Mouse (Mus musculus) lung, postnatal 0 days (tissue): ENCODE measurements around the gene Ccdc124. TPM values are rescaled to one million over a fixed set of nuclear protein-coding genes. Genes with fewer than 3 reads are reported as not detected.

Experiments used
- ATAC-seq: fragments of 200-750 bp; cut with Nextera tagmentation; 2 replicates; pipeline ENCODE4 v1.8.0; 2017; ENCODE audit warnings: moderate library complexity
- DNase-seq: peaks from one replicate; pipeline ENCODE4 v3.0.0-alpha.2; 2016; ENCODE audit warnings: low spot score
- H3K27ac ChIP-seq: fragments of 300-500 bp; sonication (generic); 2 replicates; pipeline ENCODE4 v1.5.1; 2014; ENCODE audit warnings: antibody characterized with exemption, mild to moderate bottlenecking, low read length, mixed read lengths
- H3K27me3 ChIP-seq: fragments of 300-500 bp; sonication (generic); replicated peaks from 2 replicates; pipeline ENCODE4 v1.6.1; 2014; ENCODE audit warnings: low read length, mixed read lengths; ENCODE audit not compliant: insufficient read depth
- H3K36me3 ChIP-seq: fragments of 300-500 bp; sonication (generic); 2 replicates; pipeline ENCODE4 v1.6.1; 2014; ENCODE audit warnings: low read length, mixed read lengths; ENCODE audit not compliant: insufficient read depth
- H3K4me1 ChIP-seq: fragments of 300-500 bp; sonication (generic); 2 replicates; pipeline ENCODE4 v1.6.1; 2014; ENCODE audit warnings: antibody characterized with exemption, low read depth, low read length, mixed read lengths; ENCODE audit not compliant: insufficient read depth
- H3K4me2 ChIP-seq: fragments of 300-500 bp; sonication (generic); replicated peaks from 2 replicates; pipeline ENCODE4 v1.6.1; 2014; ENCODE audit warnings: low read depth, mild to moderate bottlenecking, low read length, moderate library complexity, mixed read lengths
- H3K4me3 ChIP-seq: fragments of 300-500 bp; sonication (generic); 2 replicates; pipeline ENCODE4 v1.5.1; 2014; ENCODE audit warnings: low read depth, low read length
- H3K9ac ChIP-seq: fragments of 300-500 bp; sonication (generic); replicated peaks from 2 replicates; pipeline ENCODE4 v1.6.1; 2014; ENCODE audit warnings: low read depth, mild to moderate bottlenecking
- H3K9me3 ChIP-seq: fragments of 300-500 bp; sonication (generic); 2 replicates; pipeline ENCODE4 v1.6.1; 2016; ENCODE audit warnings: low read length, mixed read lengths
- CTCF ChIP-seq: IDR thresholded peaks from 2 replicates; pipeline ENCODE4 v1.5.1; 2016; ENCODE audit warnings: antibody characterized with exemption, mild to moderate bottlenecking
- EP300 ChIP-seq: IDR thresholded peaks from 2 replicates; pipeline ENCODE4 v1.6.1; 2016; ENCODE audit warnings: antibody characterized with exemption, mild to moderate bottlenecking, control low read depth
- WGBS: fragments of 180-500 bp; shearing (Covaris S2); extraction: QIAGEN DNeasy Blood & Tissue Kit; methylation state at CpG from one replicate; pipeline ENCODE4 v1.1.7; 2014; 5-methylcytosine and 5-hydroxymethylcytosine counted together
- polyA plus RNA-seq: library from polyadenylated mRNA; unstranded; fragments of >200 nt; fragmentation: Nextera tagmentation; extraction: Ambion mirVana; gene quantifications from 2 replicates; pipeline ENCODE4 v1.2.1, GENCODE M21; 2015

Ccdc124 gene
- polyA plus RNA-seq, 1 experiment from 2014 or later, result 68.5 TPM

DNA sequence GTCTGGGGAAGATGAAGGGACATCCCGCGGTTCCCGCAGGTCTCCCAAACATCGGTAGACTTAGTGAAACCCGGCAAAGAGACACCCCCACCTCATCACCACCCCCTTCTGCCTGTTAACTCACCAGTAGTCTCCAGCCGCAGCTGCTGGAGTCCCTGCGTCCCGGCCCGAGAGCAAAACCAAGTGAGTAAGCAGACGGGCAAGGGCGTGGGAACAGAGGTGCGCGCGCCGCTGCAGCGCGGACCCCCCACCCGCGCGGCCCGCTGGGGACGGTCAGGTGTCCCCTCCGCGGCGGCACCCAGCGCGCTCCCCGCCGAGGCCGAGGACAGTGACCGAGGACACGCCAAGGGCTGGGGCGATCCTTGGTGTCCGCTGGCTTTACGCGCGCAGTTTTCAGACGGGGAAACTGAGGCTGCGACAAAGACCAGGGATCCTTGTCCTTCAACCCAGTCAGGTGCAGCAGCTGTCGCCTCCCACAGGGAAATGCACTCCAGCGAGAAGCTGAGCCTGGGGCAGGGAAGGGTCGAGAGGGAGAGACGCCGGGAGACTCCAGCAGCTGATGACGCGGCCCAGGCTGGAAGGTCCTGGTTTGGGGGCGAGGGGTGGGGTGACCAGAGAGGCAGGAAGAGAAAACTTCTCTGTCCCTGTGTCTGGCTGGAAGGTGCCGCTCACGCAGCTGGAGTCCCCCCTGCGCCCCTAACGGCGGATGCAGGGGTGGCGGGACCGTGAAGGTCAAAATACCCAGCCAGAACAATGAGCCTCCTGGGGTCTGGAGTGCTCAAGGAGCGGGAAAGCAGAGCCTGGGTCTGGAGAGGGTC lies 10.7 kb downstream of the Ccdc124 start, which contains the start of gene Kcnn1:
Gene Kcnn1 (minus strand): TSS at position 435 of the 818 bp plus-strand sequence.
- DNase-seq, result no peak
- H3K4me3 ChIP-seq, result peak within 1 kb of the TSS; percentile 29
- no peaks in the 10 kb centered on the region for H3K36me3 ChIP-seq
- H3K9ac ChIP-seq, result no peak within 1 kb of the TSS
- WGBS, result under 1% methylated on average over 52 of the region's 55 CpGs
- peaks cover 34% of the 10 kb centered on the region for H3K27me3 ChIP-seq
- H3K9me3 ChIP-seq, result no peaks in the 10 kb centered on the region
- TF ChIP-seq CTCF (peak; percentile 53), EP300 (no peak)
- H3K4me2 ChIP-seq, result peak within 1 kb of the TSS; percentile 57
- peaks cover 29% of the 10 kb centered on the region for H3K4me1 ChIP-seq
- no peak for ATAC-seq
- no peak within 1 kb of the TSS for H3K27ac ChIP-seq

DNA sequence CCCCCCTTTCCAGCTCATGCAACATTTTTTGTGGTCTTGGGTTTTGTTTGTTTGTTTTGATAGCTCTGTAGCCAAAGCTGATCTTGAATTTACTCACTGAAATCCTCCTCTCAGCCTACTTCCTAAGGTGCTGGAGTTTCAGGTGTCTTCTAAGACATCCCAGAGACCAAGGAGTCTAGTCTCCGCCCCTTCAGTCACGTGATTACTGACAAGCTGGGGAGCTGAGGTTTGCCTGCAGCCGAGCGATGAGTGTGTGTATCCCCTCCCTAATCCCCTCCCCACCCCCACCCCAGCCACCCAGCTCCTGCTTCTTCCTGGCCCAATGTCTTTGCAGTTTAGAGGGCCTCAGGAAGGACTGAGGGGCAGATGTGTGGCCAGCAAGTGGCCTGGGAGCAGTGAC lies 16.2 kb downstream of the Ccdc124 start:
- H3K4me1 ChIP-seq, result peaks cover under 1% of the 10 kb centered on the region; the same call in 1 of the 2 replicates
- H3K4me3 ChIP-seq, result no peak overlapping the region
- H3K36me3 ChIP-seq, result no peaks in the 10 kb centered on the region
- ATAC-seq (no peak), DNase-seq (no peak)
- H3K9me3 ChIP-seq, result no peaks in the 10 kb centered on the region
- peaks cover 15% of the 10 kb centered on the region for H3K27me3 ChIP-seq
- H3K9ac ChIP-seq, result no peak overlapping the region
- H3K4me2 ChIP-seq, result no peak overlapping the region
- TF ChIP-seq CTCF (no peak), EP300 (no peak)
- WGBS, result 37% methylated on average over 4 of the region's 4 CpGs
- H3K27ac ChIP-seq, result no peak overlapping the region

DNA sequence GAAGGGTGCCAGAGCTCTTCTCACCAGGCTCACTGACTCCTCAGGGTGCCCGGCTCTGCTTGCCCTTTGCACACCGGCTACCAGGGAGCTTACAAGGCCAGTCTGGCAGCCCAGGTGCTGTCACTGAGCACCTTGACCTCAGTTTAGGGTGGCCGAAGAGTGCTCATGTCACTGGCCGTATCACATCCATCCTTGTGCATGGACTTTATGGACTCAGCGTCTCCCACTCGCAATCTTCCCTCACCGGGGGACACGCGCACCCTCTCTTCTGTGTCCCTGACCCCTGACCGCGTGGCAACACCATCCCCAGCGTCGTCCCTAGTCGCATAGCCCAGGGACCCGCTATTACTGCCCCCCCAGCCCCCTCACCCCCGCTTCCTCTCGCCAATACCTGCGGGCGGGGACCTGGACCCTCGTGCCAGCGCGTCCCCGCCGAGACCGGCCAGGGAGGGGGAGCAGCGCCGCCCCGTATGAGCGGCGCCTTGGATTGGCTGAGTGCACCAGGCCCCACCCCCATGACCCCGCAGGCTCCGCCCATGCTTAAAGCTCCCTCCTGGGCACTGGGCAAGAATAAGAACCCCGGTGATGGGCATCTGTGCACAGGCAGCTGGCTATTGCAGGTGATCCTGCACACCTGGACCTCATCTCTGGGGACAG lies 17.1 kb downstream of the Ccdc124 start:
- ATAC-seq, result peak; percentile 90
- TF ChIP-seq EP300 (no peak), CTCF (no peak)

DNA sequence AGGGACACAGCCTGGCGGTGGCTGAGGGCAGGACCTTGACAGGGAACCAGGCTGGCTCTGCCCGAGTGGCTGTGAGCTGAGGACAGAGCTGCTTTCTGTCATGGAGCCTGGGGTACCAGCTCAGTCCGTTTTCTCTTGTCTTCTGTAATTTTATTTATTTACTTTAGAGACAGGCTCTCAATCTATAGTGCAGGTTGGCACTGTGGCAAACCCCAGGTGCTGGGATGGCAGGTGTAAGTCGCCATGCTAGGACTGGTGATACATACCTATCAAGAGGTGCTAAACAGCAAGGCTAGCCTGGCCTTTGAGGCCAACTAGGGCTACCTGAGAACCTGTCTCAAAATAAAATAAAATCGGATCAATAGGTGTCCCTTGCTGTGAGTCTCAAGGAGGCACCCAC lies 17.7 kb downstream of the Ccdc124 start:
- Histone ChIP-seq H3K4me2 (no peak overlapping the region), H3K9me3 (no peaks in the 10 kb centered on the region), H3K36me3 (no peaks in the 10 kb centered on the region), H3K9ac (no peak overlapping the region), H3K4me3 (no peak overlapping the region), H3K4me1 (no peaks in the 10 kb centered on the region; the same call in 1 of the 2 replicates), H3K27ac (no peak overlapping the region), H3K27me3 (0 out of 2 replicates have a peak, but pooled peaks cover under 1% of the 10 kb centered on the region)
- no peak for DNase-seq
- WGBS, result 48% methylated on average over 5 of the region's 5 CpGs
- TF ChIP-seq CTCF (no peak), EP300 (no peak)
- ATAC-seq, result no peak

More for the DNA sequence above, 17.1 kb downstream of the Ccdc124 start:
- Histone ChIP-seq H3K4me1 (no peaks in the 10 kb centered on the region; the same call in 1 of the 2 replicates), H3K36me3 (no peaks in the 10 kb centered on the region), H3K9ac (peak overlapping the region; percentile 46; the same call in 1 of the 2 replicates), H3K9me3 (no peaks in the 10 kb centered on the region), H3K27ac (no peak overlapping the region), H3K27me3 (peaks cover 7% of the 10 kb centered on the region; the same call in 1 of the 2 replicates), H3K4me3 (peak overlapping the region; percentile 35), H3K4me2 (peak overlapping the region; percentile 79)
- DNase-seq, result peak; percentile 59
- WGBS, result 10% methylated on average over 33 of the region's 33 CpGs

DNA sequence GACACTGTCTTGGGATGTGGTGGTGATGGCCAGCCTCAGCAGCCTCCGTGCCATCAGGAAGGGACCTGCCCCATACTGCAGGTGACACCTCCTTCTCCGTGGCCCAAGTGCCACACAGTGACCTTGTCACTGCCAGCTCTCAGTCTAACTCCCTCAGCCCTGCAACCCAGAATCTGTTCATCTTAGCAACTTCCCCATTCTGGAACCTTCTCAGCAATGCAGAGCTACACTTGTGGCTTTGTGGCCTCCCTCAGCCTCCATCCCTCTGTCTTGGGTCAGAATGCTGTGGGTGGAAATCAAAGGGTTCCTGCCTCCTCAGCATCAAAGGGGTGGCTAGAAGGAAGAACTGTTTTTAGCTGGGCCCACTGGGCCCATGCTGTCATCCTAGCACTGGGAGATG lies 19.9 kb downstream of the Ccdc124 start:
- no peak overlapping the region for H3K27ac ChIP-seq
- TF ChIP-seq EP300 (no peak), CTCF (no peak)
- DNase-seq (no peak), ATAC-seq (no peak)
- H3K9ac ChIP-seq, result no peak overlapping the region
- H3K27me3 ChIP-seq, result no peaks in the 10 kb centered on the region
- 71% methylated on average over 2 of the region's 2 CpGs for WGBS
- no peaks in the 10 kb centered on the region for H3K36me3 ChIP-seq
- H3K9me3 ChIP-seq, result no peaks in the 10 kb centered on the region
- H3K4me3 ChIP-seq, result no peak overlapping the region
- no peaks in the 10 kb centered on the region; the same call in 1 of the 2 replicates for H3K4me1 ChIP-seq
- H3K4me2 ChIP-seq, result no peak overlapping the region

DNA sequence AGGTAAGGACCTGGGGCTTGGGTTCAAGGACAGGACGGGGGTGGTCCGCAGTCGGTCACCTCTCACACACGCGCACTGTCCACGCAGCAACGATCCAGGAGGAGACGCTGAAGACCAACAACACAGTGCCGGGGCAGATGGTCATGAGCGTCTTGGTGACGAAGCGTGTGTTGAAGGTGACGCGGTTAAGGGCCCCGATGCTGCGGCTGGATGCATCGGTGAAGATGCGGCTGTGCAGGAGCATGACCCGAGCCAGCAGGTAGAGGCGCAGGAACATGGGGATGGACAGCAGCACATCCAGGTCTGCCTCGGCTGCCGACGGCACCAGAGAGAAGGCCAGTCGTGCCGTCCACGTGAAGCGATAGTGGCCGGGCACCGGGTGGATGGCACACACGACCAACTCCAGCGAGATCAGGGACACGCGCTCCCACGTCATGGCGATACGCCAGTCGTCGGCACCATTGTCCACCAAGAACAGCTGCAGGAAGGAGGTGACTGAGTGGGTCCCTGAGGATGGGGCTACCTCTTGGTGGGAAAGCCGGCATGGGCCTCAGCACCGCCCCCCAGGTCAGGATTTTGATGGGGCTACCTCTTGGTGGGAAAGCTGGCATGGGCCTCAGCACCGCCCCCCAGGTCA lies 21.0 kb downstream of the Ccdc124 start:
- no peak for DNase-seq
- H3K4me2 ChIP-seq, result no peak overlapping the region
- H3K36me3 ChIP-seq, result no peaks in the 10 kb centered on the region
- no peaks in the 10 kb centered on the region; the same call in 1 of the 2 replicates for H3K4me1 ChIP-seq
- no peak for ATAC-seq
- H3K9me3 ChIP-seq, result no peaks in the 10 kb centered on the region
- TF ChIP-seq CTCF (no peak), EP300 (no peak)
- H3K9ac ChIP-seq, result no peak overlapping the region
- H3K4me3 ChIP-seq, result no peak overlapping the region
- no peaks in the 10 kb centered on the region for H3K27me3 ChIP-seq
- H3K27ac ChIP-seq, result no peak overlapping the region
- 86% methylated on average over 41 of the region's 41 CpGs for WGBS
